Mouse (Mus musculus) thymus, postnatal 25 days (tissue): Measurements from ENCODE around the gene Ints2.

Experiments
- DNase-seq: peaks from one replicate; pipeline ENCODE4 v3.0.0; 2022

Gene Ints2

GRCm38 (mm10) chr11:86170743-86171142 lies 86.6 kb downstream of the Ints2 start:
- no peak for DNase-seq
